Mouse (Mus musculus): ENCODE results near the gene Cpt1b. TPM values are rescaled to one million over a fixed set of nuclear protein-coding genes. Genes with fewer than 3 reads are reported as not detected.

The Cpt1b gene
- polyA plus RNA-seq, 1 experiment: 5.9 TPM

- H3K4me3 ChIP-seq: no peak within 1 kb of the TSS
- no peaks in the 10 kb centered on the region for H3K79me2 ChIP-seq (ENCODE audit: control insufficient read depth, insufficient read depth)
- H3K4me2 ChIP-seq (ENCODE audit: low read depth): no peak within 1 kb of the TSS
- no peaks in the 10 kb centered on the region for H3K36me3 ChIP-seq (ENCODE audit: control insufficient read depth, insufficient read depth)
- peaks cover 65% of the 10 kb centered on the region for H3K27me3 ChIP-seq (ENCODE audit: control insufficient read depth, insufficient read depth, insufficient read length)
- TF ChIP-seq CEBPB (IDR thresholded peaks at IDR 0.05; ENCODE audit: insufficient read depth, poor library complexity, severe bottlenecking): no peak
- no peak for TF ChIP-seq MAX (IDR thresholded peaks at IDR 0.05; ENCODE audit: low read depth)
- no peak for TF ChIP-seq POLR2A (IDR thresholded peaks at IDR 0.05; ENCODE audit: insufficient read length, low read depth)
- TF ChIP-seq TCF12 (IDR thresholded peaks at IDR 0.05; ENCODE audit: insufficient read depth, poor library complexity, severe bottlenecking): no peak
- no peak for TF ChIP-seq E2F4 (IDR thresholded peaks at IDR 0.05; ENCODE audit: insufficient read depth)
- no peak for TF ChIP-seq POLR2AphosphoS2 (IDR thresholded peaks at IDR 0.05; ENCODE audit: insufficient read length, low read depth)
- no peak for TF ChIP-seq MYOG (IDR thresholded peaks at IDR 0.05; ENCODE audit: control insufficient read depth in 1 of 3, insufficient read depth in 1 of 3, insufficient read length in 2 of 3, low read depth in 2 of 3)
- no peak for TF ChIP-seq USF1 (IDR thresholded peaks at IDR 0.05; ENCODE audit: low read depth)
- TF ChIP-seq REST (IDR thresholded peaks at IDR 0.05; ENCODE audit: insufficient read depth, insufficient read length): no peak
- no peak for TF ChIP-seq TCF3 (IDR thresholded peaks at IDR 0.05; ENCODE audit: insufficient read length, low read depth)
- TF ChIP-seq SRF (IDR thresholded peaks at IDR 0.05; ENCODE audit: control insufficient read depth, insufficient read length, low read depth): no peak
- TF ChIP-seq MYOD1 (IDR thresholded peaks at IDR 0.05; ENCODE audit: control insufficient read depth in 1 of 3, insufficient read length in 2 of 3, low read depth in 2 of 3): no peak
- H3ac ChIP-seq (ENCODE audit: control insufficient read depth, insufficient read length): no peak within 1 kb of the TSS
Observed at GRCm38 (mm10) chr15:89384617-89385016, 41.0 kb downstream of the Cpt1b start, which contains the start of gene Klhdc7b. Gene Klhdc7b (plus strand): TSS chr15:89384917.

GRCm38 (mm10) chr15:89379429-89379828, 46.2 kb downstream of the Cpt1b start:
- H3K4me2 ChIP-seq (ENCODE audit: low read depth): no peak overlapping the region
- no peaks in the 10 kb centered on the region for H3K79me2 ChIP-seq (ENCODE audit: control insufficient read depth, insufficient read depth)
- H3K4me3 ChIP-seq: no peak overlapping the region
- peaks cover 53% of the 10 kb centered on the region for H3K27me3 ChIP-seq (ENCODE audit: control insufficient read depth, insufficient read depth, insufficient read length)
- no peak for TF ChIP-seq E2F4 (IDR thresholded peaks at IDR 0.05; ENCODE audit: insufficient read depth)
- no peak for TF ChIP-seq SRF (IDR thresholded peaks at IDR 0.05; ENCODE audit: control insufficient read depth, insufficient read length, low read depth)
- TF ChIP-seq REST (IDR thresholded peaks at IDR 0.05; ENCODE audit: insufficient read depth, insufficient read length): no peak
- no peak for TF ChIP-seq USF1 (IDR thresholded peaks at IDR 0.05; ENCODE audit: low read depth)
- TF ChIP-seq TCF12 (IDR thresholded peaks at IDR 0.05; ENCODE audit: insufficient read depth, poor library complexity, severe bottlenecking): no peak
- no peak for TF ChIP-seq POLR2AphosphoS2 (IDR thresholded peaks at IDR 0.05; ENCODE audit: insufficient read length, low read depth)
- no peak for TF ChIP-seq TCF3 (IDR thresholded peaks at IDR 0.05; ENCODE audit: insufficient read length, low read depth)
- no peak for TF ChIP-seq POLR2A (IDR thresholded peaks at IDR 0.05; ENCODE audit: insufficient read length, low read depth)
- no peak for TF ChIP-seq CEBPB (IDR thresholded peaks at IDR 0.05; ENCODE audit: insufficient read depth, poor library complexity, severe bottlenecking)
- TF ChIP-seq MYOG (IDR thresholded peaks at IDR 0.05; ENCODE audit: control insufficient read depth in 1 of 3, insufficient read depth in 1 of 3, insufficient read length in 2 of 3, low read depth in 2 of 3): no peak
- no peak for TF ChIP-seq MYOD1 (IDR thresholded peaks at IDR 0.05; ENCODE audit: control insufficient read depth in 1 of 3, insufficient read length in 2 of 3, low read depth in 2 of 3)
- no peak for TF ChIP-seq MAX (IDR thresholded peaks at IDR 0.05; ENCODE audit: low read depth)
- no peak overlapping the region for H3ac ChIP-seq (ENCODE audit: control insufficient read depth, insufficient read length)
- H3K36me3 ChIP-seq (ENCODE audit: control insufficient read depth, insufficient read depth): no peaks in the 10 kb centered on the region

- Histone ChIP-seq H3K4me2 (ENCODE audit: low read depth) (peak within 1 kb of the TSS; percentile 4), H3K4me3 (no peak within 1 kb of the TSS), H3ac (ENCODE audit: control insufficient read depth, insufficient read length) (no peak within 1 kb of the TSS), H3K36me3 (ENCODE audit: control insufficient read depth, insufficient read depth) (no peaks in the 10 kb centered on the region), H3K27me3 (ENCODE audit: control insufficient read depth, insufficient read depth, insufficient read length) (peaks cover 48% of the 10 kb centered on the region), H3K79me2 (ENCODE audit: control insufficient read depth, insufficient read depth) (no peaks in the 10 kb centered on the region)
- TF ChIP-seq MAX (IDR thresholded peaks at IDR 0.05; ENCODE audit: low read depth) (no peak), CEBPB (IDR thresholded peaks at IDR 0.05; ENCODE audit: insufficient read depth, poor library complexity, severe bottlenecking) (no peak), MYOG (IDR thresholded peaks at IDR 0.05; ENCODE audit: control insufficient read depth in 1 of 3, insufficient read depth in 1 of 3, insufficient read length in 2 of 3, low read depth in 2 of 3) (no peak), USF1 (IDR thresholded peaks at IDR 0.05; ENCODE audit: low read depth) (no peak), SRF (IDR thresholded peaks at IDR 0.05; ENCODE audit: control insufficient read depth, insufficient read length, low read depth) (no peak), TCF3 (IDR thresholded peaks at IDR 0.05; ENCODE audit: insufficient read length, low read depth) (no peak), MYOD1 (IDR thresholded peaks at IDR 0.05; ENCODE audit: control insufficient read depth in 1 of 3, insufficient read length in 2 of 3, low read depth in 2 of 3) (no peak), TCF12 (IDR thresholded peaks at IDR 0.05; ENCODE audit: insufficient read depth, poor library complexity, severe bottlenecking) (no peak), E2F4 (IDR thresholded peaks at IDR 0.05; ENCODE audit: insufficient read depth) (no peak), REST (IDR thresholded peaks at IDR 0.05; ENCODE audit: insufficient read depth, insufficient read length) (no peak), POLR2AphosphoS2 (IDR thresholded peaks at IDR 0.05; ENCODE audit: insufficient read length, low read depth) (no peak), POLR2A (IDR thresholded peaks at IDR 0.05; ENCODE audit: insufficient read length, low read depth) (no peak)
Observed at GRCm38 (mm10) chr15:89378831-89379401, 46.7 kb downstream of the Cpt1b start, which contains the start of gene Odf3b. Gene Odf3b (minus strand): TSS chr15:89379282.

- H3K4me2 ChIP-seq (ENCODE audit: low read depth): peak overlapping the region; percentile 4
- no peak for TF ChIP-seq E2F4 (IDR thresholded peaks at IDR 0.05; ENCODE audit: insufficient read depth)
- no peak for TF ChIP-seq MYOG (IDR thresholded peaks at IDR 0.05; ENCODE audit: control insufficient read depth in 1 of 3, insufficient read depth in 1 of 3, insufficient read length in 2 of 3, low read depth in 2 of 3)
- TF ChIP-seq MYOD1 (IDR thresholded peaks at IDR 0.05; ENCODE audit: control insufficient read depth in 1 of 3, insufficient read length in 2 of 3, low read depth in 2 of 3): no peak
- no peak for TF ChIP-seq REST (IDR thresholded peaks at IDR 0.05; ENCODE audit: insufficient read depth, insufficient read length)
- H3K27me3 ChIP-seq (ENCODE audit: control insufficient read depth, insufficient read depth, insufficient read length): peaks cover 43% of the 10 kb centered on the region
- no peaks in the 10 kb centered on the region for H3K79me2 ChIP-seq (ENCODE audit: control insufficient read depth, insufficient read depth)
- H3K4me3 ChIP-seq: no peak overlapping the region
- H3ac ChIP-seq (ENCODE audit: control insufficient read depth, insufficient read length): no peak overlapping the region
- H3K36me3 ChIP-seq (ENCODE audit: control insufficient read depth, insufficient read depth): no peaks in the 10 kb centered on the region
Observed at GRCm38 (mm10) chr15:89377938-89378828, 47.5 kb downstream of the Cpt1b start.
